Mouse (Mus musculus) hindbrain, embryonic 12.5 days (tissue): ENCODE measurements around the gene Golt1b. TPM values are rescaled to one million over a fixed set of nuclear protein-coding genes. Genes with fewer than 3 reads are reported as not detected.

Experiments
- ATAC-seq: fragments of 200-750 bp; cut with Nextera tagmentation; 2 replicates; pipeline ENCODE4 v1.8.0; 2017; ENCODE audit warnings: moderate TSS enrichment; ENCODE audit not compliant: low FRiP score
- H3K27ac ChIP-seq: fragments of 300-500 bp; sonication (generic); 2 replicates; pipeline ENCODE4 v1.5.1; 2016; ENCODE audit warnings: mild to moderate bottlenecking
- H3K27me3 ChIP-seq: fragments of 300-500 bp; sonication (generic); 2 replicates; pipeline ENCODE4 v1.6.1; 2016; ENCODE audit warnings: mild to moderate bottlenecking
- H3K36me3 ChIP-seq: fragments of 300-500 bp; sonication (generic); 2 replicates; pipeline ENCODE4 v1.6.1; 2016; ENCODE audit warnings: mild to moderate bottlenecking
- H3K4me1 ChIP-seq: fragments of 300-500 bp; sonication (generic); 2 replicates; pipeline ENCODE4 v1.6.1; 2016
- H3K4me2 ChIP-seq: fragments of 300-500 bp; sonication (generic); replicated peaks from 2 replicates; pipeline ENCODE4 v1.6.1; 2016; ENCODE audit warnings: mild to moderate bottlenecking
- H3K4me3 ChIP-seq: fragments of 300-500 bp; sonication (generic); 2 replicates; pipeline ENCODE4 v1.5.1; 2016; ENCODE audit warnings: mild to moderate bottlenecking
- H3K9ac ChIP-seq: fragments of 300-500 bp; sonication (generic); 2 replicates; pipeline ENCODE4 v1.6.1; 2016; ENCODE audit warnings: mild to moderate bottlenecking, moderate library complexity
- H3K9me3 ChIP-seq: fragments of 300-500 bp; sonication (generic); replicated peaks from 2 replicates; pipeline ENCODE4 v1.6.1; 2016; ENCODE audit warnings: mild to moderate bottlenecking
- WGBS: fragments of 180-500 bp; shearing (Covaris S2); methylation state at CpG from one replicate; pipeline ENCODE4 v1.1.7; 2016; 5-methylcytosine and 5-hydroxymethylcytosine counted together
- polyA plus RNA-seq: library from polyadenylated mRNA; unstranded; fragments of >200 nt; fragmentation: Nextera tagmentation; extraction: Ambion mirVana; gene quantifications from 2 replicates; pipeline ENCODE4 v1.2.1, GENCODE M21; 2016

Golt1b gene
- polyA plus RNA-seq, 1 experiment from 2014 or later: 95.7 TPM

- Histone ChIP-seq H3K27me3 (no peaks in the 10 kb centered on the region), H3K4me3 (no peak overlapping the region), H3K27ac (no peak overlapping the region), H3K9ac (no peak overlapping the region), H3K36me3 (peaks cover 28% of the 10 kb centered on the region), H3K4me1 (peaks cover 8% of the 10 kb centered on the region), H3K4me2 (no peak overlapping the region), H3K9me3 (no peaks in the 10 kb centered on the region)
- 96% methylated on average over 5 of the region's 5 CpGs for WGBS
- ATAC-seq: no peak
Observed at GRCm38 (mm10) chr6:142392312-142392711, 5.3 kb downstream of the Golt1b start.

DNA sequence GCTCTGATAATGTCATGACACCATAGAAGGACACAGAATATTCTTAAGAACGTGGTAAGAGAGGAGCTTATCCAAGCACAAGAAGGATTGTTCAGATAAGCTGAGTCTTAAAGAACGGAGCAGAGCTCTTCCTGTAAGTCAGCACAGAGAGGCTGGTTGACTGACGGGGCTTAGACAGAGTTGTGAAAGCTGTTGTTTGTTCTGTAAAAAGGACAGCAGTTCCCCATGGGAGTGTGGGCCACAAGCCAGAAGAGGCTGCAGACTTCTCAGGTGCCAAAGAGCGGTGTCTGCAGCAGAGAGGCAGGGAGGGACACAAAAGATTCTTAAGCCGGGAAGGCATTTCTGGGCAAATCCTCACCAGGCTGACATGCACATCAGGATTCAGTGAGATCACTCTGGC lies 7.6 kb downstream of the Golt1b start:
- no peak overlapping the region for H3K27ac ChIP-seq
- no peaks in the 10 kb centered on the region for H3K9me3 ChIP-seq
- 89% methylated on average over 5 of the region's 5 CpGs for WGBS
- no peak overlapping the region for H3K4me2 ChIP-seq
- no peak for ATAC-seq
- peaks cover 28% of the 10 kb centered on the region for H3K36me3 ChIP-seq
- H3K4me3 ChIP-seq: no peak overlapping the region
- H3K4me1 ChIP-seq: no peaks in the 10 kb centered on the region
- H3K9ac ChIP-seq: no peak overlapping the region
- no peaks in the 10 kb centered on the region for H3K27me3 ChIP-seq

GRCm38 (mm10) chr6:142395756-142396155 lies 8.7 kb downstream of the Golt1b start:
- Histone ChIP-seq H3K36me3 (peaks cover 37% of the 10 kb centered on the region), H3K9me3 (no peaks in the 10 kb centered on the region), H3K4me3 (no peak overlapping the region), H3K27me3 (no peaks in the 10 kb centered on the region), H3K9ac (no peak overlapping the region), H3K4me1 (no peaks in the 10 kb centered on the region), H3K4me2 (no peak overlapping the region), H3K27ac (no peak overlapping the region)
- no peak for ATAC-seq
- WGBS: 97% methylated on average over 6 of the region's 6 CpGs

DNA sequence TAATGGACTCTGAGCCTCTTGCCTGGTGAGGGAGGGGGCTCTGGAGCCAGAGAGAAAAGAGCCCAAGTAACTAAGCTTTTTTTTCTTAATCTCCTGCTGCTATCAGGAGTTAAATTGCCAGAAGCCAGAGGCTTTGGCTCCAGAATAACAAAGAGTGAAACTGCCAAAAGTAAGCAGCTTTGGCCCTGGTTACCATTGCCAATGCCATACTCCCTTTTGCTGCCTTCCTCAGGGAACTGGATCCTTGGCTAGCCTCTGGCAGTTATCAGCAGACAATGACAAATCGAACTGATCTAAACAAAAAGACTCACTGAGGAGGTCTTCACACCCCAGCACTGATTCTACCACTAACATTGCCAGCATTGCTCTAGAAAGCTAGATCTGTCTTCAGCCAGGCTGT lies 24.1 kb downstream of the Golt1b start:
- H3K4me2 ChIP-seq: no peak overlapping the region
- ATAC-seq: no peak
- peaks cover 11% of the 10 kb centered on the region; the same call in 1 of the 2 replicates for H3K4me1 ChIP-seq
- H3K27ac ChIP-seq: no peak overlapping the region
- no peaks in the 10 kb centered on the region for H3K9me3 ChIP-seq
- H3K9ac ChIP-seq: no peak overlapping the region
- WGBS: 38% methylated on average over 1 of the region's 1 CpGs
- H3K27me3 ChIP-seq: peaks cover 38% of the 10 kb centered on the region
- no peak overlapping the region for H3K4me3 ChIP-seq
- no peaks in the 10 kb centered on the region for H3K36me3 ChIP-seq

GRCm38 (mm10) chr6:142412906-142413491 lies 26.0 kb downstream of the Golt1b start, which contains the start of gene Spx:
Spx (plus strand) TSS chr6:142413441.
- Histone ChIP-seq H3K4me2 (peak within 1 kb of the TSS; percentile 58), H3K4me1 (peaks cover 11% of the 10 kb centered on the region; the same call in 1 of the 2 replicates), H3K4me3 (no peak within 1 kb of the TSS), H3K36me3 (no peaks in the 10 kb centered on the region), H3K27me3 (peaks cover 41% of the 10 kb centered on the region), H3K27ac (no peak within 1 kb of the TSS), H3K9me3 (no peaks in the 10 kb centered on the region), H3K9ac (no peak within 1 kb of the TSS)
- no peak for ATAC-seq
- 62% methylated on average over 11 of the region's 11 CpGs for WGBS

DNA sequence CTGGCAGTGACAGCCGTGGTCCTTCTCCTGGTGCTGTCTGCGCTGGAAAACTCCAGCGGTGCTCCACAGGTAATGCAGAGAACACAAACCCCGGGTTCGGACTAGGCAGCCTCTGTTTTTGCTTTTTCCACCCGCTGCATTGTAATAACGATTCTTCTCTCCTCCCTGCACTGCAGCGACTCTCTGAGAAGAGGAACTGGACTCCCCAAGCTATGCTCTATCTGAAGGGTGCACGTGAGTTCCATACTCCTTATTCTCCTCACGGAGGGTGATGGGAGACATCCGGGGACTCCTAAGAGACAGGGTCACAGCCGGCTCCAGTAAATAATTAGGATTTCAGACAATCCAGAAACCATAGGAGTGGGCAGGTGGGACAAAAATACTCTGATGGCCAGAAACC lies 26.8 kb downstream of the Golt1b start:
- Histone ChIP-seq H3K9me3 (no peaks in the 10 kb centered on the region), H3K9ac (no peak overlapping the region), H3K4me2 (peak overlapping the region; percentile 58), H3K27ac (no peak overlapping the region), H3K27me3 (peaks cover 41% of the 10 kb centered on the region), H3K4me1 (peaks cover 11% of the 10 kb centered on the region; the same call in 1 of the 2 replicates), H3K36me3 (no peaks in the 10 kb centered on the region; the same call in 1 of the 2 replicates), H3K4me3 (no peak overlapping the region)
- ATAC-seq: no peak
- WGBS: 9% methylated on average over 12 of the region's 12 CpGs

- Histone ChIP-seq H3K9me3 (no peaks in the 10 kb centered on the region), H3K9ac (peak overlapping the region; percentile 47), H3K27me3 (peaks cover 41% of the 10 kb centered on the region), H3K4me2 (peak overlapping the region; percentile 58), H3K4me3 (peak overlapping the region; percentile 30), H3K36me3 (no peaks in the 10 kb centered on the region; the same call in 1 of the 2 replicates), H3K27ac (no peak overlapping the region), H3K4me1 (peaks cover 11% of the 10 kb centered on the region; the same call in 1 of the 2 replicates)
- WGBS: 2% methylated on average over 23 of the region's 24 CpGs
- peak; percentile 50 for ATAC-seq
Observed at GRCm38 (mm10) chr6:142414597-142414996, 27.6 kb downstream of the Golt1b start.

DNA sequence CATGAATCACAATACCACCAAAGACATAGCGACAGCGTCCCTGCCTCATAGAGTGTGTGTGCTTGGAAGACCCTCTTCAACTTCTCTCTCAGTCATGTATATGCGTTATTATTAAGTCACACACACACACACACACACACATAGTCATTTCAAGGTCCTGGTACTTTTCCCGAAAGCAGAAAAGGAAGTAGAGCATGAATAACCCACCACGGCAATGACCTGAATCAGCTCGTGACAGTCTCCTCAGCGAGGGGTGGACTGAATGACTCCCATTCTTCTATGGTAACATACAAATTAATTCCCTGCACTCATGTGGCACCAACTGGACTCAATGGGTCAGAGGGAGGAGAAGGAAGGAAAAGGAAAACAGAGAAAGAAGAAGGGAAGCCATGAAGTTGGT lies 38.0 kb downstream of the Golt1b start:
- no peak for ATAC-seq
- no peak overlapping the region for H3K4me2 ChIP-seq
- H3K4me1 ChIP-seq: no peaks in the 10 kb centered on the region
- no peaks in the 10 kb centered on the region for H3K27me3 ChIP-seq
- 72% methylated on average over 7 of the region's 7 CpGs for WGBS
- no peak overlapping the region for H3K9ac ChIP-seq
- no peaks in the 10 kb centered on the region for H3K36me3 ChIP-seq
- no peak overlapping the region for H3K4me3 ChIP-seq
- H3K27ac ChIP-seq: no peak overlapping the region
- no peaks in the 10 kb centered on the region for H3K9me3 ChIP-seq

DNA sequence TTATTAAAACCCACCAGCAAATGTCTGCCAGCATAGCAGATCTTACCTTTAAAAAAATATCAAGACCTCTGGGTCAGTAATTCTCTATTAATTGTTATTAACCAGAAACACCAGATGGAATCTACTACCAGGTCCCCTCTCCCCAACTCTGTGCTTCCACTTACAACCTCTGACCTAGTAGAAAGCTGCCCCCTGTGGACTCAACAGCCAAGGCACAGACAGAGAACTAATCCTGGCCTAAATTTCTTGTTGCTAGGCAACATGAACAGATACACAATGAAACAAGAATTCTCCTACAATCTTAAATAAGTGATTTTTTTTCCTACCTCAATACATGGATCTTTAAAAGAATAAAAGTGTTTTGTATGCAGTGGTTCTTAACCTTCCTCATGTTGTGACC lies 42.1 kb downstream of the Golt1b start:
- Histone ChIP-seq H3K36me3 (no peaks in the 10 kb centered on the region), H3K27ac (no peak overlapping the region), H3K27me3 (no peaks in the 10 kb centered on the region), H3K4me1 (no peaks in the 10 kb centered on the region), H3K9ac (no peak overlapping the region), H3K9me3 (no peaks in the 10 kb centered on the region), H3K4me2 (no peak overlapping the region), H3K4me3 (no peak overlapping the region)
- no peak for ATAC-seq

GRCm38 (mm10) chr6:142451381-142451780 lies 64.4 kb downstream of the Golt1b start:
- no peak for ATAC-seq
- Histone ChIP-seq H3K4me2 (no peak overlapping the region), H3K27ac (no peak overlapping the region), H3K4me3 (no peak overlapping the region), H3K9ac (no peak overlapping the region), H3K4me1 (no peaks in the 10 kb centered on the region), H3K9me3 (no peaks in the 10 kb centered on the region), H3K36me3 (no peaks in the 10 kb centered on the region), H3K27me3 (no peaks in the 10 kb centered on the region)
- 77% methylated on average over 12 of the region's 12 CpGs for WGBS

DNA sequence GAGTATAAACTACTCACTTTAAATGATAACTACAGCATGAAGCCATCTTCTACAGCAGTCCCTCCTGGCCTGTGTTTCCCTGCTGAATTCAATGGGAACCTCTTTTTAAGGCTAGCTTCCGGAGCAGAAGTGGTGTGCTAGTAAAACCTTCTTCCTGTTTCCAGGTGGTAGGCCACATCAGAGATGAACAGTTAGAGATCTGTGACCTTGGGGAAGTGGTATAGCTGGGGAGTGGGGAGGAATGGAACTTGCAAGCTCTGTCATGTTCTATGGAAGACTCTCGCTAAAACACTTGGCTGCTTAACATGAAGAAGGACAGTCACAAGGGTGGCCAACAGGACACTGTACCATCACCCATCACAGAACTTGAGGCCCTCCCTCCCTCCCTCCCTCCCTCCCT lies 66.3 kb downstream of the Golt1b start:
- 0 out of 2 replicates have a peak, but pooled peaks cover 3% of the 10 kb centered on the region for H3K4me1 ChIP-seq
- no peaks in the 10 kb centered on the region for H3K36me3 ChIP-seq
- no peak for ATAC-seq
- no peaks in the 10 kb centered on the region for H3K9me3 ChIP-seq
- no peak overlapping the region for H3K27ac ChIP-seq
- no peak overlapping the region for H3K9ac ChIP-seq
- H3K27me3 ChIP-seq: no peaks in the 10 kb centered on the region
- 81% methylated on average over 2 of the region's 2 CpGs for WGBS
- H3K4me2 ChIP-seq: no peak overlapping the region
- H3K4me3 ChIP-seq: no peak overlapping the region
